Mouse (Mus musculus): ENCODE data around the gene Sec22b.

DNA sequence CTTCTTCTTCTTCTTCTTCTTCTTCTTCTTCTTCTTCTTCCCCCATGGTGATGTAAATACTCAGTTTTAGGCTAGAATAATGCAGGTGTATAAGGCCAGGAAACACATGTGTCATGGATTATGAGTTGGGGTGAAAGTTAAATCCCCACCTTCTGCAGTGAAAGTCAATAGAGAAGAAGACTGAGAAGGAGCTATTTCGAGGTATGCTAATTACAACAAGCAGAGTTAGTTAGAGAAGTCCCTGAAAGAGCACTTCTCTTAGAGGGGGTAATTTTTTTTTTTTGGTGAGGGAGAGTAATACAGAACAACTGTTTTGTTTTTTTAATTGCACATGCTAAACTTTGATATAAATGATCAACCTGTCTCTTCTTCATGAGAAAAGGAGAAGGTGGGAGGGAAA lies 55.9 kb downstream of the Sec22b start:
- TF ChIP-seq CTCF (IDR thresholded peaks at IDR 0.05; ENCODE audit: low read depth): no peak
- TF ChIP-seq EP300 (IDR thresholded peaks at IDR 0.05; ENCODE audit: low read depth): no peak
